Mouse (Mus musculus) 3134 (cell line): ENCODE data around the gene Olfr1305.

Source experiments
- DNase-seq: peaks from one replicate; pipeline ENCODE4 v3.0.0-alpha.2; 2011; ENCODE audit warnings: low spot score; ENCODE audit not compliant: insufficient read length; ENCODE audit errors: extremely low read depth

The Olfr1305 gene

DNA sequence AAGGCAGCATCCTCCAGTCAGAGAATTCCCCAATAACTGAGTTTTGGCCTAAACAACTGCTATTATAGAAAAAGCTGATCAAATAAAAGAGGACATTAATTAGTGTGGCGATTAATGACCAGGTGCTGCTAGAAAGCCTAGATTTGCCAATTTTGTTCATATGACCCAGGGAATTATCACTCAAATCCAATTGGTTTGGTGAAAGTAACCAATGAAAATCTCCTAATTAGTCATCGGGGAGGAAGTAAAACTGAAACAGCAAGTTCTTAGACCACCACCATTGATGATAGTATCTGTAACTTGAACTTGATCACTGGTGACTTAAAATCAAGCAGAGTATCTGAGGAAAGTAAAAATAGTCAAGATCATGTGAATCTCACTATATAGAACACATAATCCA, at the start of gene Olfr1305:
TSS of gene Olfr1305 (minus strand) at position 101 of the 400 bp plus-strand sequence.
- no peak for DNase-seq

DNA sequence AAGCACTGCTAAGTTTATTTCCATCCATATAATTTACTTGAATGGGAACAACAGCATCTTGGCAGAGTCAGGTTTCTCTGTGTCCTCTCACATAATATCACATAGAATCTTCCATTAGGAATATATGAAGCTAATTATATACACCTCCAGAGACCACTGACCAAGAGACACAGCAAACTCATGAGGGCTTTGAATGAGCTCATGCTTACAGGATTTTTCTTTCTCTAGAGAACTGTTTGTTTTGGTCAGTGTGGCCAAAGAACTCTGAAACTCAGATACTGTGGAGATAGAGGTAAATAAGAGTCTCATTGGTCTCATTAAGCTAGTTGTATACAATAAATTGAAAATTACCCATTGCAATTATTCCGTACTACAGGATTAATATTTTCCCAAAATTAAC, 39.2 kb upstream of the Olfr1305 start, which contains the start of gene Olfr1306:
TSS of gene Olfr1306 (minus strand) at position 101 of the 400 bp plus-strand sequence.
- DNase-seq = no peak

DNA sequence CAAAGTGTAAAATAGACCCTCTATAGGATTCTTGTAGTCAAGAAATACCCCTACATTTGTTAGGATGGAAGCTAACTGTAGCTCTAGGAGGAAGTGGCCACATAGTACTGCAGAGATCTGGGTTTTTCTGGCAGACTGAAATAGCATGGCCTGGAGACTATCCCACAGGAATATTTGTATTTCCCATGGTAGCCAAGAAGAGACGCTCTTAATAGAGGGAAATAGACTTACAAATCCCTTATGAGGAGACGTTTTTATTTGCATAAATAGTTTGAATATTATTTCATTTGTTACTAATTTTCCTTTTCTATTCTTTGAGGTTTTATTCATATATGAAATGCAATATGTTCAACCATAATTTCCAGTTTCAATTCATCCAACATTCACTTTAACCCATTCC, 56.7 kb downstream of the Olfr1305 start, which contains the start of gene Olfr1303:
TSS of gene Olfr1303 (minus strand) at position 101 of the 400 bp plus-strand sequence.
- no peak for DNase-seq
